ENCODE assay signal across 9 mouse cellular contexts in genomic region chr7:130533316-130534260, GRCm38 (mm10). TPM values are rescaled to one million over a fixed set of nuclear protein-coding genes. Genes with fewer than 3 reads are reported as not detected.
DNase-seq lines count a peak whose midpoint lies in the region; ATAC-seq and TF ChIP-seq lines count a peak whose summit lies in the region.
"Had no signal": no experiment of that assay in that cellular context is flagged by ENCODE, and none has a peak within 500 bp of the region (broad histone marks: within the 10 kb centered on the region; RNA-seq: fewer than 3 reads in every experiment).

No protein-coding gene starts in this region.

- TF ChIP-seq EP300 in liver, embryonic 14.5 days (IDR thresholded peaks at IDR 0.05; ENCODE audit: low read depth) = no peak

- H3K27ac ChIP-seq in forebrain, embryonic 12.5 days = 0 out of 2 replicates have a peak overlapping the region, but pooled peaks have one; percentile 36
- H3K27ac ChIP-seq in heart, embryonic 16.5 days (ENCODE audit: low read length) = peak overlapping the region; percentile 45
- no peak overlapping the region for H3K27ac ChIP-seq in liver, embryonic 14.5 days
- H3K27ac ChIP-seq in neural tube, embryonic 11.5 days (ENCODE audit: low read depth, low read length) = no peak overlapping the region
- H3K27ac ChIP-seq in stomach, embryonic 16.5 days (ENCODE audit: low read length) = 0 out of 2 replicates have a peak overlapping the region, but pooled peaks have one; percentile 46
- H3K27ac ChIP-seq: embryonic facial prominence, embryonic 15.5 days had no signal

- 53% methylated on average over 23 of the region's 25 CpGs for WGBS in forebrain, embryonic 12.5 days
- 40% methylated on average over 23 of the region's 25 CpGs for WGBS in heart, embryonic 16.5 days
- 33% methylated on average over 24 of the region's 25 CpGs for WGBS in liver, embryonic 14.5 days (ENCODE audit: insufficient replicate concordance)
- 59% methylated on average over 24 of the region's 25 CpGs for WGBS in neural tube, embryonic 11.5 days
- WGBS in stomach, embryonic 16.5 days = 47% methylated on average over 24 of the region's 25 CpGs

- H3K4me2 ChIP-seq in forebrain, embryonic 12.5 days = no peak overlapping the region
- H3K4me2 ChIP-seq in heart, embryonic 16.5 days (ENCODE audit: low read depth, low read length) = no peak overlapping the region
- no peak overlapping the region for H3K4me2 ChIP-seq in liver, embryonic 14.5 days (ENCODE audit: low read depth)
- H3K4me2 ChIP-seq in neural tube, embryonic 11.5 days (ENCODE audit: low read depth) = no peak overlapping the region
- no peak overlapping the region for H3K4me2 ChIP-seq in stomach, embryonic 16.5 days (ENCODE audit: low read depth, low read length)
- H3K4me2 ChIP-seq: embryonic facial prominence, embryonic 15.5 days had no signal

- H3K4me3 ChIP-seq in forebrain, embryonic 12.5 days (replicated peaks) = no peak overlapping the region
- H3K4me3 ChIP-seq in heart, embryonic 16.5 days (ENCODE audit: low read length) = no peak overlapping the region
- no peak overlapping the region for H3K4me3 ChIP-seq in liver, embryonic 14.5 days (ENCODE audit: insufficient read depth in 1 of 2, low read depth in 2 of 2, low read length in 2 of 2)
- H3K4me3 ChIP-seq in neural tube, embryonic 11.5 days (ENCODE audit: low read depth, low read length) = no peak overlapping the region
- H3K4me3 ChIP-seq in stomach, embryonic 16.5 days (replicated peaks; ENCODE audit: low read length) = no peak overlapping the region
- H3K4me3 ChIP-seq: embryonic facial prominence, embryonic 15.5 days had no signal

- H3K9ac ChIP-seq in forebrain, embryonic 12.5 days = no peak overlapping the region
- H3K9ac ChIP-seq in heart, embryonic 16.5 days (ENCODE audit: low read length) = 0 out of 2 replicates have a peak overlapping the region, but pooled peaks have one; percentile 2
- H3K9ac ChIP-seq in liver, embryonic 14.5 days (replicated peaks) = no peak overlapping the region
- no peak overlapping the region for H3K9ac ChIP-seq in neural tube, embryonic 11.5 days (ENCODE audit: low read length)
- no peak overlapping the region for H3K9ac ChIP-seq in stomach, embryonic 16.5 days (ENCODE audit: low read length)
- H3K9ac ChIP-seq: embryonic facial prominence, embryonic 15.5 days had no signal

- ATAC-seq in CD4-positive, CD25-positive, alpha-beta regulatory T cell, adult 4 months = peak; percentile 97
- peak; percentile 55 for ATAC-seq in forebrain, embryonic 12.5 days (ENCODE audit: low FRiP score)
- ATAC-seq in heart, embryonic 16.5 days (replicated peaks; ENCODE audit: extremely low read depth, insufficient read depth, low FRiP score) = peak; percentile 86
- peak; percentile 75 for ATAC-seq in liver, embryonic 14.5 days (ENCODE audit: insufficient read depth)
- ATAC-seq in neural tube, embryonic 11.5 days (ENCODE audit: insufficient read depth, low FRiP score, low TSS enrichment) = no peak; the same call in 1 of the 2 replicates
- peak; percentile 85 for ATAC-seq in stomach, embryonic 16.5 days (ENCODE audit: insufficient read depth, low FRiP score)

- no peaks in the 10 kb centered on the region for H3K27me3 ChIP-seq in forebrain, embryonic 12.5 days
- H3K27me3 ChIP-seq in heart, embryonic 16.5 days (ENCODE audit: control insufficient read depth, insufficient read depth, low read length) = no peaks in the 10 kb centered on the region
- H3K27me3 ChIP-seq in liver, embryonic 14.5 days (ENCODE audit: control insufficient read depth, insufficient read depth, low read length) = no peaks in the 10 kb centered on the region
- no peaks in the 10 kb centered on the region for H3K27me3 ChIP-seq in neural tube, embryonic 11.5 days (ENCODE audit: control insufficient read depth, insufficient read depth, low read length)
- H3K27me3 ChIP-seq in stomach, embryonic 16.5 days (ENCODE audit: control insufficient read depth, insufficient read depth, low read length) = no peaks in the 10 kb centered on the region
- H3K27me3 ChIP-seq: embryonic facial prominence, embryonic 15.5 days had no signal

- peaks cover 58% of the 10 kb centered on the region for H3K36me3 ChIP-seq in forebrain, embryonic 12.5 days (replicated peaks)
- peaks cover 46% of the 10 kb centered on the region for H3K36me3 ChIP-seq in heart, embryonic 16.5 days (ENCODE audit: control insufficient read depth, insufficient read depth)
- peaks cover 68% of the 10 kb centered on the region for H3K36me3 ChIP-seq in liver, embryonic 14.5 days (replicated peaks; ENCODE audit: control insufficient read depth, insufficient read depth, low read depth)
- H3K36me3 ChIP-seq in neural tube, embryonic 11.5 days (ENCODE audit: control insufficient read depth, insufficient read depth, low read length) = peaks cover 2% of the 10 kb centered on the region; the same call in 1 of the 2 replicates
- peaks cover 21% of the 10 kb centered on the region for H3K36me3 ChIP-seq in stomach, embryonic 16.5 days (ENCODE audit: control insufficient read depth, insufficient read depth, low read length)

- no peaks in the 10 kb centered on the region for H3K9me3 ChIP-seq in forebrain, embryonic 12.5 days
- no peaks in the 10 kb centered on the region for H3K9me3 ChIP-seq in heart, embryonic 16.5 days (replicated peaks; ENCODE audit: control insufficient read depth, low read length)
- H3K9me3 ChIP-seq in liver, embryonic 14.5 days (ENCODE audit: control insufficient read depth, low read length) = no peaks in the 10 kb centered on the region
- H3K9me3 ChIP-seq in neural tube, embryonic 11.5 days (ENCODE audit: control insufficient read depth, low read length) = no peaks in the 10 kb centered on the region
- H3K9me3 ChIP-seq in stomach, embryonic 16.5 days (replicated peaks; ENCODE audit: control insufficient read depth, low read length) = no peaks in the 10 kb centered on the region
- H3K9me3 ChIP-seq: embryonic facial prominence, embryonic 15.5 days had no signal

- peak; percentile 92 for DNase-seq in c-Kit-positive CD71-negative TER-119-negative erythroid progenitor cells, embryonic 14.5 days (ENCODE audit: low read depth)
- DNase-seq in kidney, postnatal 25 days = peak; percentile 92 to 95
- DNase-seq in liver, embryonic 14.5 days (ENCODE audit: low read depth in 3 of 3, low spot score in 3 of 3) = peak; percentile 65 to 72 (median 70)
- peak; percentile 85 for DNase-seq in neural tube, embryonic 11.5 days (ENCODE audit: low spot score)

- peak; percentile 96 for TF ChIP-seq CTCF in liver, embryonic 14.5 days (IDR thresholded peaks at IDR 0.05; ENCODE audit: low read depth)

- H3K4me1 ChIP-seq in forebrain, embryonic 12.5 days = no peaks in the 10 kb centered on the region
- 0 out of 2 replicates have a peak, but pooled peaks cover 5% of the 10 kb centered on the region for H3K4me1 ChIP-seq in heart, embryonic 16.5 days (ENCODE audit: control insufficient read depth, insufficient read depth, low read length)
- H3K4me1 ChIP-seq in liver, embryonic 14.5 days (replicated peaks; ENCODE audit: control insufficient read depth in 2 of 2, insufficient read depth in 2 of 2, low read length in 1 of 2) = no peaks in the 10 kb centered on the region
- no peaks in the 10 kb centered on the region for H3K4me1 ChIP-seq in neural tube, embryonic 11.5 days (ENCODE audit: control insufficient read depth, insufficient read depth, low read length)
- no peaks in the 10 kb centered on the region for H3K4me1 ChIP-seq in stomach, embryonic 16.5 days (ENCODE audit: control insufficient read depth, insufficient read depth, low read length)
- H3K4me1 ChIP-seq: embryonic facial prominence, embryonic 15.5 days had no signal

RNA-seq across cellular contexts. Expression of gene Ate1, which starts 13.4 kb away (rescaled TPM):
- 10 to 100 TPM; 35.8 to 41.8 TPM for polyA plus RNA-seq in CD4-positive, CD25-positive, alpha-beta regulatory T cell, adult 4 months (2017; shearing (Covaris generic))
- 66.9 and 67.2 TPM in 2 replicates for polyA plus RNA-seq in forebrain, embryonic 12.5 days (2016; fragmentation: Nextera tagmentation; extraction: Ambion mirVana)
- 49.3 and 50.8 TPM in 2 replicates for polyA plus RNA-seq in heart, embryonic 16.5 days (2015; fragmentation: Nextera tagmentation; extraction: Ambion mirVana)
- polyA plus RNA-seq in liver, embryonic 14.5 days (2012; rRNA removed) = 3.9 and 5.0 TPM in 2 replicates
- 20.0 and 23.4 TPM in 2 replicates for polyA plus RNA-seq in liver, embryonic 14.5 days (2014; fragmentation: Nextera tagmentation; extraction: Ambion mirVana)
- 53.0 and 59.9 TPM in 2 replicates for polyA plus RNA-seq in neural tube, embryonic 11.5 days (2014; fragmentation: Nextera tagmentation; extraction: Ambion mirVana)
- polyA plus RNA-seq in stomach, embryonic 16.5 days (2015; fragmentation: Nextera tagmentation; extraction: Ambion mirVana) = 54.5 and 55.7 TPM in 2 replicates

RNA-seq across cellular contexts. Expression of gene Nsmce4a, which starts 39.3 kb away (rescaled TPM):
- polyA plus RNA-seq in CD4-positive, CD25-positive, alpha-beta regulatory T cell, adult 4 months (2017; shearing (Covaris generic)) = 10 to 100 TPM in 1 of 2 experiments, 1 to 10 TPM in 1; 8.2 to 13.3 TPM
- polyA plus RNA-seq in forebrain, embryonic 12.5 days (2016; fragmentation: Nextera tagmentation; extraction: Ambion mirVana) = 172 and 182 TPM in 2 replicates
- 123 and 132 TPM in 2 replicates for polyA plus RNA-seq in heart, embryonic 16.5 days (2015; fragmentation: Nextera tagmentation; extraction: Ambion mirVana)
- 31.8 and 53.2 TPM in 2 replicates for polyA plus RNA-seq in liver, embryonic 14.5 days (2012; rRNA removed)
- 115 and 132 TPM in 2 replicates for polyA plus RNA-seq in liver, embryonic 14.5 days (2014; fragmentation: Nextera tagmentation; extraction: Ambion mirVana)
- polyA plus RNA-seq in neural tube, embryonic 11.5 days (2014; fragmentation: Nextera tagmentation; extraction: Ambion mirVana) = 189 and 194 TPM in 2 replicates
- 92.7 and 103 TPM in 2 replicates for polyA plus RNA-seq in stomach, embryonic 16.5 days (2015; fragmentation: Nextera tagmentation; extraction: Ambion mirVana)

RNA-seq across cellular contexts. Expression of gene Tacc2, which starts 43.6 kb away (rescaled TPM):
- 1 to 10 TPM; 6.8 to 7.1 TPM for polyA plus RNA-seq in CD4-positive, CD25-positive, alpha-beta regulatory T cell, adult 4 months (2017; shearing (Covaris generic))
- polyA plus RNA-seq in forebrain, embryonic 12.5 days (2016; fragmentation: Nextera tagmentation; extraction: Ambion mirVana) = 54.8 and 57.3 TPM in 2 replicates
- 45.0 and 47.0 TPM in 2 replicates for polyA plus RNA-seq in heart, embryonic 16.5 days (2015; fragmentation: Nextera tagmentation; extraction: Ambion mirVana)
- 1.6 and 2.0 TPM in 2 replicates for polyA plus RNA-seq in liver, embryonic 14.5 days (2012; rRNA removed)
- polyA plus RNA-seq in liver, embryonic 14.5 days (2014; fragmentation: Nextera tagmentation; extraction: Ambion mirVana) = 2.3 and 2.4 TPM in 2 replicates
- 56.6 and 62.6 TPM in 2 replicates for polyA plus RNA-seq in neural tube, embryonic 11.5 days (2014; fragmentation: Nextera tagmentation; extraction: Ambion mirVana)
- 23.9 and 24.7 TPM in 2 replicates for polyA plus RNA-seq in stomach, embryonic 16.5 days (2015; fragmentation: Nextera tagmentation; extraction: Ambion mirVana)

Comparison
In these comparisons a context has a peak if more than half of its experiments do, and no peak if none do; other contexts are left out.
1. H3K27ac ChIP-seq: peak in forebrain, embryonic 12.5 days (single experiment), heart, embryonic 16.5 days (single experiment) and stomach, embryonic 16.5 days (single experiment); none in liver, embryonic 14.5 days (single experiment) and neural tube, embryonic 11.5 days (single experiment).
2. Peak in every context shown above with its lines, with median percentiles within 50 percentile points of each other: DNase-seq.